Mouse (Mus musculus) lung, embryonic 16.5 days (tissue): Measurements from ENCODE around the gene Gm49721. TPM values are rescaled to one million over a fixed set of nuclear protein-coding genes. Genes with fewer than 3 reads are reported as not detected.
"Not testable (repeated sequence)": the region's sequence is repeated elsewhere in the genome, so short reads cannot be mapped to it uniquely, and the experiment has no call there.

Experiments
- ATAC-seq: fragments of 200-750 bp; cut with Nextera tagmentation; 2 replicates; pipeline ENCODE4 v1.8.0; 2017; ENCODE audit warnings: low read depth, mild to moderate bottlenecking, moderate library complexity
- H3K27ac ChIP-seq: fragments of 300-500 bp; sonication (generic); 2 replicates; pipeline ENCODE4 v1.5.1; 2014; ENCODE audit warnings: mild to moderate bottlenecking, control low read depth, low read length
- H3K27me3 ChIP-seq: fragments of 300-500 bp; sonication (generic); 2 replicates; pipeline ENCODE4 v1.6.1; 2014; ENCODE audit warnings: low read depth, low read length, mixed read lengths; ENCODE audit not compliant: control insufficient read depth, insufficient read depth
- H3K36me3 ChIP-seq: fragments of 300-500 bp; sonication (generic); 2 replicates; pipeline ENCODE4 v1.6.1; 2014; ENCODE audit warnings: low read length; ENCODE audit not compliant: control insufficient read depth, insufficient read depth
- H3K4me1 ChIP-seq: fragments of 300-500 bp; sonication (generic); replicated peaks from 2 replicates; pipeline ENCODE4 v1.6.1; 2014; ENCODE audit warnings: low read length, mixed read lengths; ENCODE audit not compliant: control insufficient read depth, insufficient read depth
- H3K4me2 ChIP-seq: fragments of 300-500 bp; sonication (generic); 2 replicates; pipeline ENCODE4 v1.6.1; 2014; ENCODE audit warnings: low read depth, low read length, control low read depth
- H3K4me3 ChIP-seq: fragments of 300-500 bp; sonication (generic); 2 replicates; pipeline ENCODE4 v1.5.1; 2014; ENCODE audit warnings: mild to moderate bottlenecking, low read length, control low read depth
- H3K9ac ChIP-seq: fragments of 300-500 bp; sonication (generic); 2 replicates; pipeline ENCODE4 v1.6.1; 2014; ENCODE audit warnings: low read length, control low read depth
- H3K9me3 ChIP-seq: fragments of 300-500 bp; sonication (generic); 2 replicates; pipeline ENCODE4 v1.6.1; 2016; ENCODE audit warnings: low read length; ENCODE audit not compliant: control insufficient read depth
- WGBS: fragments of 180-500 bp; shearing (Covaris S2); extraction: QIAGEN DNeasy Blood & Tissue Kit; methylation state at CpG from one replicate; pipeline ENCODE4 v1.1.7; 2014; 5-methylcytosine and 5-hydroxymethylcytosine counted together
- polyA plus RNA-seq: library from polyadenylated mRNA; unstranded; fragments of >200 nt; fragmentation: Nextera tagmentation; extraction: Ambion mirVana; gene quantifications from 2 replicates; pipeline ENCODE4 v1.2.1, GENCODE M21; 2015

Gm49721 gene
- polyA plus RNA-seq, 1 experiment from 2014 or later: 0.33 TPM

GRCm38 (mm10) chr17:6972836-6973396, 5.8 kb upstream of the Gm49721 start:
- WGBS: 48% methylated on average over 4 of the region's 4 CpGs
- H3K9ac ChIP-seq, H3K27me3 ChIP-seq, H3K4me2 ChIP-seq, H3K27ac ChIP-seq, H3K9me3 ChIP-seq, H3K4me1 ChIP-seq, H3K36me3 ChIP-seq, H3K4me3 ChIP-seq: not testable (repeated sequence)
- peak; percentile 58; the same call in 1 of the 2 replicates for ATAC-seq

- WGBS: 49% methylated on average over 3 of the region's 3 CpGs
- not testable (repeated sequence) for ATAC-seq
Observed at GRCm38 (mm10) chr17:6974985-6975384, 3.7 kb upstream of the Gm49721 start.

GRCm38 (mm10) chr17:6979380-6979779, 676 bp downstream of the Gm49721 start:
- H3K4me1 ChIP-seq, H3K36me3 ChIP-seq, H3K27ac ChIP-seq, H3K9me3 ChIP-seq, H3K27me3 ChIP-seq: not testable (repeated sequence)
- 3% methylated on average over 4 of the region's 5 CpGs for WGBS
- ATAC-seq: peak; percentile 13; the same call in 1 of the 2 replicates
- H3K9ac ChIP-seq: peak overlapping the region; percentile 71
- peak overlapping the region; percentile 61 for H3K4me3 ChIP-seq
- H3K4me2 ChIP-seq: peak overlapping the region; percentile 51

More at GRCm38 (mm10) chr17:6974985-6975384, 3.7 kb upstream of the Gm49721 start:
- H3K9ac ChIP-seq, H3K4me2 ChIP-seq, H3K36me3 ChIP-seq, H3K4me3 ChIP-seq, H3K4me1 ChIP-seq, H3K27ac ChIP-seq, H3K27me3 ChIP-seq, H3K9me3 ChIP-seq: not testable (repeated sequence)

- not testable (repeated sequence) for ATAC-seq, H3K9ac ChIP-seq
- 92% methylated on average over 5 of the region's 8 CpGs for WGBS
Observed at GRCm38 (mm10) chr17:6980144-6980543, 1.4 kb downstream of the Gm49721 start.

GRCm38 (mm10) chr17:6986118-6986517, 7.4 kb downstream of the Gm49721 start:
- ATAC-seq, H3K27ac ChIP-seq, H3K4me3 ChIP-seq, H3K4me2 ChIP-seq, H3K36me3 ChIP-seq, H3K27me3 ChIP-seq, H3K9ac ChIP-seq, H3K9me3 ChIP-seq, H3K4me1 ChIP-seq: not testable (repeated sequence)
- WGBS: 97% methylated on average over 1 of the region's 1 CpGs

More at GRCm38 (mm10) chr17:6980144-6980543, 1.4 kb downstream of the Gm49721 start:
- not testable (repeated sequence) for H3K4me3 ChIP-seq, H3K4me1 ChIP-seq, H3K27ac ChIP-seq, H3K27me3 ChIP-seq, H3K9me3 ChIP-seq, H3K36me3 ChIP-seq, H3K4me2 ChIP-seq

GRCm38 (mm10) chr17:6995504-6995903, 16.8 kb downstream of the Gm49721 start:
- not testable (repeated sequence) for H3K9me3 ChIP-seq, H3K27ac ChIP-seq, H3K27me3 ChIP-seq, H3K4me3 ChIP-seq, H3K4me2 ChIP-seq, ATAC-seq, H3K9ac ChIP-seq, H3K36me3 ChIP-seq, H3K4me1 ChIP-seq
- WGBS: no CpG with 5 or more reads among the region's 6 CpGs

GRCm38 (mm10) chr17:6996826-6997225, 18.1 kb downstream of the Gm49721 start:
- not testable (repeated sequence) for H3K4me3 ChIP-seq, H3K27me3 ChIP-seq, H3K9me3 ChIP-seq, H3K4me2 ChIP-seq, H3K9ac ChIP-seq, H3K4me1 ChIP-seq, ATAC-seq, H3K36me3 ChIP-seq, H3K27ac ChIP-seq
- 70% methylated on average over 8 of the region's 8 CpGs for WGBS

GRCm38 (mm10) chr17:6997778-6998490, 19.2 kb downstream of the Gm49721 start:
- H3K36me3 ChIP-seq, H3K9ac ChIP-seq, H3K27ac ChIP-seq, H3K4me3 ChIP-seq, H3K27me3 ChIP-seq, H3K9me3 ChIP-seq, H3K4me1 ChIP-seq, H3K4me2 ChIP-seq: not testable (repeated sequence)
- ATAC-seq: peak; percentile 70
- WGBS: 80% methylated on average over 1 of the region's 7 CpGs

- not testable (repeated sequence) for H3K9me3 ChIP-seq, H3K4me3 ChIP-seq, H3K27ac ChIP-seq, ATAC-seq, H3K4me1 ChIP-seq, H3K4me2 ChIP-seq, H3K27me3 ChIP-seq, H3K36me3 ChIP-seq, H3K9ac ChIP-seq
- 56% methylated on average over 6 of the region's 12 CpGs for WGBS
Observed at GRCm38 (mm10) chr17:7001790-7002585, 23.3 kb downstream of the Gm49721 start.
